Mouse (Mus musculus): Measurements from ENCODE around the gene Rps6kl1. TPM values are rescaled to one million over a fixed set of nuclear protein-coding genes. Genes with fewer than 3 reads are reported as not detected.

The Rps6kl1 gene
- 10 to 100 TPM; 41.5 to 48.4 TPM for total RNA-seq (2021)
- long read RNA-seq, transcript Rps6kl1-202 (11 exons, 2,881 nt), result major isoform, 25 of 51 reads
- long read RNA-seq, partial matches to known transcripts, result 5 of 51 reads
- long read RNA-seq, other reads (novel, unspliced or antisense), result 21 of 51 reads

GRCm38 (mm10) chr12:85151002-85151774 is at the start of gene Rps6kl1:
Rps6kl1 (minus strand) TSS chr12:85151264.
- DNase-seq (ENCODE audit: low spot score in 2 of 2), result peak; percentile 64 to 77

- no peak for DNase-seq (ENCODE audit: low spot score in 2 of 2)
These were observed 48.9 kb upstream of the Rps6kl1 start for GRCm38 (mm10) chr12:85199954-85200353.

GRCm38 (mm10) chr12:85197936-85198335 is 46.9 kb upstream of the Rps6kl1 start:
- no peak for DNase-seq (ENCODE audit: low spot score in 2 of 2)

- no peak for DNase-seq (ENCODE audit: low spot score in 2 of 2)
These were observed 46.3 kb upstream of the Rps6kl1 start for GRCm38 (mm10) chr12:85197371-85197770.

- DNase-seq (ENCODE audit: low spot score in 2 of 2), result no peak
These were observed 45.1 kb upstream of the Rps6kl1 start for GRCm38 (mm10) chr12:85196191-85196590.

- DNase-seq (ENCODE audit: low spot score in 2 of 2), result no peak
These were observed 44.0 kb upstream of the Rps6kl1 start for GRCm38 (mm10) chr12:85195086-85195485.

- peak; percentile 76 to 81 for DNase-seq (ENCODE audit: low spot score in 2 of 2)
These were observed 43.6 kb upstream of the Rps6kl1 start for GRCm38 (mm10) chr12:85194623-85195018.

GRCm38 (mm10) chr12:85193923-85194622 is 43.0 kb upstream of the Rps6kl1 start:
- DNase-seq (ENCODE audit: low spot score in 2 of 2), result no peak

- DNase-seq (ENCODE audit: low spot score in 2 of 2), result no peak
These were observed 42.1 kb upstream of the Rps6kl1 start for GRCm38 (mm10) chr12:85193146-85193545.

GRCm38 (mm10) chr12:85192461-85193108 is 41.5 kb upstream of the Rps6kl1 start:
- peak in 1 of 2 experiments; percentile 30 for DNase-seq (ENCODE audit: low spot score in 2 of 2)

GRCm38 (mm10) chr12:85190290-85190689 is 39.2 kb upstream of the Rps6kl1 start:
- DNase-seq (ENCODE audit: low spot score in 2 of 2), result no peak

- no peak for DNase-seq (ENCODE audit: low spot score in 2 of 2)
These were observed 35.3 kb upstream of the Rps6kl1 start for GRCm38 (mm10) chr12:85186361-85186760.

- DNase-seq (ENCODE audit: low spot score in 2 of 2), result no peak
These were observed 34.7 kb upstream of the Rps6kl1 start for GRCm38 (mm10) chr12:85185810-85186209.

GRCm38 (mm10) chr12:85184118-85184517 is 33.1 kb upstream of the Rps6kl1 start:
- DNase-seq (ENCODE audit: low spot score in 2 of 2), result no peak

GRCm38 (mm10) chr12:85182898-85183297 is 31.8 kb upstream of the Rps6kl1 start:
- no peak for DNase-seq (ENCODE audit: low spot score in 2 of 2)

- no peak for DNase-seq (ENCODE audit: low spot score in 2 of 2)
These were observed 31.2 kb upstream of the Rps6kl1 start for GRCm38 (mm10) chr12:85182345-85182643.

GRCm38 (mm10) chr12:85181475-85182344 is 30.6 kb upstream of the Rps6kl1 start:
- DNase-seq (ENCODE audit: low spot score in 2 of 2), result no peak

- no peak for DNase-seq (ENCODE audit: low spot score in 2 of 2)
These were observed 27.2 kb upstream of the Rps6kl1 start for GRCm38 (mm10) chr12:85178294-85178693.

- DNase-seq (ENCODE audit: low spot score in 2 of 2), result no peak
These were observed 26.7 kb upstream of the Rps6kl1 start, which contains the start of gene Pgf for GRCm38 (mm10) chr12:85177740-85178239. Pgf (minus strand) TSS chr12:85177790.

GRCm38 (mm10) chr12:85176846-85177523 is 25.9 kb upstream of the Rps6kl1 start:
- no peak for DNase-seq (ENCODE audit: low spot score in 2 of 2)
